Mouse (Mus musculus) forebrain, embryonic 12.5 days (tissue): Measurements from ENCODE around the gene Nadsyn1. TPM values are rescaled to one million over a fixed set of nuclear protein-coding genes. Genes with fewer than 3 reads are reported as not detected.

Experiments
- microRNA-seq: library from miRNA; unstranded; fragments of <30 nt; microRNA quantifications from one replicate; pipeline ENCODE4, GENCODE M21; 2017
- polyA plus RNA-seq: library from polyadenylated mRNA; unstranded; fragments of >200 nt; fragmentation: Nextera tagmentation; extraction: Ambion mirVana; gene quantifications from 2 replicates; pipeline ENCODE4 v1.2.1, GENCODE M21; 2016

Nadsyn1 gene
- polyA plus RNA-seq, 1 experiment from 2014 or later: 8.5 TPM

Small RNA genes lying within 50 kb of the gene (microRNA-seq; reads per million reads assigned to microRNA genes)
- not detected for gene Gm22064

Other genes with a start within 250 kb of the Nadsyn1 start
- gene Cars, start 222.8 kb downstream of the Nadsyn1 start, polyA plus RNA-seq: 69.0 and 74.3 TPM in 2 replicates
- 0.12 and 0.22 TPM in 2 replicates for gene Tnfrsf26, start 194.1 kb downstream of the Nadsyn1 start, polyA plus RNA-seq
- gene Tnfrsf22, start 173.2 kb downstream of the Nadsyn1 start, polyA plus RNA-seq: 7.7 and 7.8 TPM in 2 replicates
- gene Tnfrsf23, start 137.0 kb downstream of the Nadsyn1 start, polyA plus RNA-seq: 0.28 and 0.51 TPM in 2 replicates
- gene Osbpl5, start 65.9 kb downstream of the Nadsyn1 start, polyA plus RNA-seq: 15.1 and 17.5 TPM in 2 replicates
- not detected in 2 replicates for gene Mrgprg, start 55.9 kb downstream of the Nadsyn1 start, polyA plus RNA-seq
- 2.7 and 3.2 TPM in 2 replicates for gene Mrgpre, start 38.3 kb downstream of the Nadsyn1 start, polyA plus RNA-seq
- 60.9 and 62.5 TPM in 2 replicates for gene Dhcr7, start 296 bp upstream of the Nadsyn1 start, polyA plus RNA-seq
- gene Gm498, start 44.0 kb upstream of the Nadsyn1 start, polyA plus RNA-seq: not detected in 2 replicates
- gene Shank2, start 179.1 kb upstream of the Nadsyn1 start, polyA plus RNA-seq: 2.8 and 3.0 TPM in 2 replicates